Mouse (Mus musculus) right cerebral cortex, adult 18-20 months (tissue): ENCODE results near the gene Gpkow.
"Not testable (repeated sequence)": the region's sequence is repeated elsewhere in the genome, so short reads cannot be mapped to it uniquely, and the experiment has no call there.

Source experiments
- DNase-seq: peaks from one replicate; pipeline ENCODE4 v3.0.0; 2022; ENCODE audit warnings: mixed read lengths

Gpkow gene

GRCm38 (mm10) chrX:7690486-7690885, 6.4 kb upstream of the Gpkow start:
- no peak for DNase-seq

DNA sequence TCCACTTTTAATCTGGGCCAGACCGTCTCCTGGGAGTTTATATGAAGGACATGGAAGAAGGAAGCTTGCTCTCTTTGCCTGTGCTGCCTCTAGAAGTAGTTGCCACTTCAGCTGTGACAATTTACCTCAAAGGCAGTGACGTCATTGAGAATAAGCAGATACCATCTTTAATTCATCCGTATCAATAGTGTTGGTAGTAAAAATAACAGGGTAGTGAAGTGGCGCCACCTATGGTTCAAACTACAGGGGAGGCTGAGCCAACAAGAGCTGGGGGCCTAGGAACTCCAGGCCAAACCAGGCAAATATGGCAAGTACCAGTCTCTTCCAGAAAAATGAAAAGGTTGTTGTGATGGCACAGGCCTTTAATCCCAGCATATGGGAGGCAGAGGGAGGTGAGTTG, 4.1 kb upstream of the Gpkow start:
- DNase-seq, result no peak

- no peak for DNase-seq
These were observed 411 bp upstream of the Gpkow start for GRCm38 (mm10) chrX:7696520-7696919.

DNA sequence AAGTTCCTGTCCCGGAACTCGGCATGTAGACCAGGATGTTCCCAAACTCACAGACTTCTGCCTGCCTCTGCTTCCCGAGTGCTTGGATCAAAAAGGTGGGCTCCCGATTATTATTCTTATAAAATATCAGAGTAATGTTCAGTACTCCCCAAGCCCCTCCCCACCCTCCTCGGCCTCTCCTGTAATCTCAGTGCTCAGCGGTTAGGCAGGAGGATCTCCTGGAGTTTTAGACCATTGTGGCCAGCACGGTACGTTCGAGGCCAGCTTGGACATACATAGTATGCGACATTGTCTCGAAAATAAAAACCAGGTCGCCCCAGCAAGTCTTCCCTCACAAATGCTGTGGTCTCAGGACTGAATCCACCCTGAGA, 16.8 kb downstream of the Gpkow start:
- DNase-seq, result not testable (repeated sequence)

DNA sequence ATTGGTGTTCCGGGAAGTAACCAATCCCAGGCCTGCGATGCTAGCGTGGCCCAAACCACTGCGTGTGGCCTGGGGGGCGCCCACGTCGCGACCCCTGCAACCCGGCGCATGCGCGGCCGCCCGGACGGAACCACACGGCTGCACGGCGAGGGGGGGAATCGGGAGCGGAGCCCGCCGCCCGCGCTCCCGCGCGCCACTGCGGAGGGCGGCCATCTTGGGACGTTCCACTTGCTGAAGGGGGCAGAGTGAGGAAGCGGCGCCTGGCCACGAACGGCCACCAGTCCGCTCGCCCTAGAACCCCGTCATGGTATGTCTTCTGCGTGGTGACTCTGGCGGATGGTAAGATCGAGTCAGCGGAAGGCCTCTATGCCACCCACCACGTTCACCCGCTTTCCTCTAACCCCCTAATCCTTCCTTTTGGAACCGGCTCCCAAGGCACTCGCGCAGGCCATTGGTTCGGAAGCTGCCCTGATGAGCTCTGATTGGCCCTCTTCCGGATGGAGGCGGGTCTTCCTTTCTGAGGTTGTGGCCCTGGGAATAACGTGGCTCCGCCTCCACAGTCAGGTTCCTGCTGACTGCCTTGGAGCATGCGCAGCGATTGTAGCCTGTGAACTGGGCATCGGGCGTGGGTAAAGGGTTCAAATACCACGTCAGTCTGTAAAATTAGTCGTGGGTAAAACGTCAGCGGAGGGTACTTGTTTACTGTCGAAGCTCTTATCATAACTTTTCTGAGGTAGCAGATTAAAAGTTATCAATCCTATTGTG, 17.4 kb downstream of the Gpkow start, which contains the start of gene Wdr45:
Gene Wdr45 (plus strand): TSS at position 199 of the 765 bp plus-strand sequence.
- peak; percentile 95 for DNase-seq

DNA sequence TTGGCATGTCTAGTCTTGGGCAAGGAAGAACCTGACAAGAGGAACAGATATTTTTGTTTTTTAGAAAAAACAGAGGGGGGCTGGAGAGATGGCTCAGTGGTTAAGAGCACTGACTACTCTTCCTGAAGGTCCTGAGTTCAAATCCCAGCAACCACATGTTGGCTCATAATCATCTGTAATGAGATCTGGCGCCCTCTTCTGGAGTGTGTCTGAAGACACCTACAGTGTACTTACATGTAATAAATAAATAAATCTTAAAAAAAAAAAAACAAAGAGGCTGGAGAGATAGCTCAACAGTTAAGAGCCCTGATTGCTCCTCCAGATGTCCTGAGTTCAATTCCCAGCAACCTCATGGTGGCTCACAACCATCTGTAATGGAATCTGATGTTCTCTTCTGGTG, 19.1 kb downstream of the Gpkow start:
- not testable (repeated sequence) for DNase-seq

DNA sequence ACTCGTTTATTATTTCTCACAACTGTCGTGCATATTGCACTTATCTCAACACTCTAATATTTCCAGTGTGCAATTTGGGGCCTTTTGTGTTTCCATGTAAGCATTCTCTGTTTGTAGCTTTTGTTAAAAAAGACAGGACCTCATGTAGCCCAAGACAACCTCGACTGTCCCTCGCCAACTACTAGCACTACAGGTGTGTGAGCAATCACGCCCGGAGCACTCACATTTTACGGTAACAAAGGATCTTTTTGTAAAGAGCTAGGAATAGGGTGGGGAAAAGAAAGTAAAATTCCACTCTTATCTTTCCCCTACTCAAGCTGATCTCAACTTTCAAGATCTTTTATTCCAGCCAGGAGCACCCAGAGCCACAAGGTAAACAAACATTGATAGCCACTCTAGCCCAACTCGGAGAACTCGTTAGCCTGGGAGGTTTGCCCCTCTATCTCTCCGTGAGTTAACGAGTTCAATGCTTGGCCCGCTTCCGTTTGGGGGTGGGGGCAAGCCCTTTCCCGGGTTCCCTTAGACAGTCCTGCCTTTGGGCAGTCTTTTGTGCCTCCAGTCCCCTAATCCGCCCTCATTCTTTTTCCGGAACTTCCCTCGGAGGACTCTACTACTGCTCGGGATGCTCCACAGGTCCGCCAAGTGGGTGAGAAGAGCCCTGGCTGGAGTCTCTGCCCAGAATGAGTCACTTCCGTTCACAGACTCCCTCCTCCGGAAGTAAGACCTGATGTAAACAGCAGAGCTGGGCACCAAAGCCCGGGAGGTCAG, 24.8 kb downstream of the Gpkow start, which contains the start of gene Gm45208:
Gene Gm45208 (plus strand): TSS at position 732 of the 768 bp plus-strand sequence.
- DNase-seq, result peak; percentile 70

DNA sequence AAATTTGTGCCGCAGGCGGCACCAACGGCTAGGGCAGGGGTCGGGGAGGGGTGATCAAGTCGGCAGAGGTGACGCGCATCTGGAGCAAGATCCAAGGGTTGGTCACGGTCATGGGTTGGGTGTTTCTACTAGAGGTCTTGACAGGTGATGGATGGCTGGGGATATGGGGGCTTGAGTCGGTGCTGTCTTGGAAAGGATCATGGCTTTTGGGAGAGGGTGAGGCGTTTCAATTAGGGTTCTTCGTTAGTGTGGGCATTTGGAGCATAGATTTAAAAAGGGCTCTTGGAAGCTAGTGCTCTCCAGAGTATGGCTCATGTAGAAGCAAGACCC, 25.3 kb downstream of the Gpkow start:
- no peak for DNase-seq

DNA sequence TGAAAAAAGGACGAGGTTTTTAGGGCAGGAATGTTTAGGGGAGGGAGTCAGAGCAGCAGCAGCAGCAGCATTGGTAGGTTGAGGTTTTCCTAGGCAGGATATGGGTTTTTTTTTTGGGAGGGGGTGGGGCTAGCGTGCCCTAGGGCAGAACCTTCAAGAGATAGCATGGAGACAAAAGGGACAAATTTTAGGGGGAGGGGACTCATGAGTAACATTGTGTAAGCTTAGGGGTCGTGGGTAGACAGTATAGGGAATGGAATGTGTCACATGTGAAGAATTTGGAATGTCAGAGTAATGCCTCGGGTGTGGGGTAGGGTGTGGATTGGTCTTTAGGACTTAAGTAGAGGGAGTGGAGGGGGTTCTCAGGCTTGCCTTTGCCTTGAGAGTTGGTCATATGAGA, 25.8 kb downstream of the Gpkow start:
- DNase-seq, result no peak

- DNase-seq, result no peak
These were observed 27.2 kb downstream of the Gpkow start for GRCm38 (mm10) chrX:7724135-7724534.

- DNase-seq, result no peak
These were observed 28.9 kb downstream of the Gpkow start for GRCm38 (mm10) chrX:7725841-7726240.

DNA sequence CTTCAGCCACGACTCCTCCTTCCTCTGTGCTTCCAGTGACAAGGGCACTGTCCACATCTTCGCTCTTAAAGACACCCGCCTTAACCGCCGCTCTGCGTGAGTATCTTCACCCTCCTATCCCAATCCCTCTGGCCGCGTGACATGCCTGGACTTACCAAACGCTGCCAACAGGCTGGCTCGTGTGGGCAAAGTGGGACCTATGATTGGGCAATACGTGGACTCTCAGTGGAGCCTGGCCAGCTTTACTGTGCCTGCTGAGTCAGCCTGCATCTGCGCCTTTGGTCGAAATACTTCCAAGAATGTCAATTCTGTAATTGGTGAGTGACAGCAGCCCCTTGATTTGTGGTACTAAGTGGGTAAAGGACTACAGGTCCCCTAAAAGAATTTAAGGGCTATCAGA, 30.2 kb downstream of the Gpkow start:
- DNase-seq, result no peak

DNA sequence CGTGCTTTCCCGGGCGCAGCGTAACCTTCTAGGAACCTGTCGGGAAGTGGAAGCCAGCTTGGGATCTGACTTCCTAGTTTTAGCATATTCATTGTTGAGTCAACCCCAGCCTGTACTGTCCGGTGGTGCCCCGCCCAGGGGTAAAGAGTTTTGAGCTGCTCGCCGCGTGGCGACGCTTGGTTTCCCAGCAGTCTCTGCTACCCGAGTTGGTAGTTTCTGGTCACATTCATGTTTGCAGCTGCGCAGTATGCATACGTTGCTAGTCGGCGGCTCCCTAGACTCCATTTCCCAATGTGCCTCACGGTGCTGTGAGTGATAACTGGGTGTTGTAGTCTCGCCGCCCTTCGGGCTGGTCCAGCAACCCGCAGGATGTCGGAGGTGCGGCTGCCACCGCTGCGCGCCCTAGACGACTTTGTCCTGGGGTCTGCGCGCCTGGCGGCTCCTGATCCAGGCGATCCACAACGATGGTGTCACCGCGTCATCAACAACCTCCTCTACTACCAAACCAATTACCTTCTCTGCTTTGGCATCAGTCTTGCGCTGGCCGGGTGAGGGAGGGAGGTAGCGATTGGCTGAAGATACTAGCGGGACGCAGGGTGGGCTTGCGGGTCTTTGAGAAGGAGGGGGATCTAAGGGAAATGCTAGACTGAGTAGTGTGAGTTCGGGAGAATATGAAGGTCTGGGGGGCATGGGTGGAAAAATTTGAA, 31.4 kb downstream of the Gpkow start, which contains the start of gene Praf2:
Gene Praf2 (plus strand): TSS at position 225 of the 707 bp plus-strand sequence.
- DNase-seq, result peak; percentile 88

- DNase-seq, result no peak
These were observed 32.0 kb downstream of the Gpkow start for GRCm38 (mm10) chrX:7728922-7729265.

- peak; percentile 52 for DNase-seq
These were observed 36.7 kb downstream of the Gpkow start for GRCm38 (mm10) chrX:7733571-7734156.

DNA sequence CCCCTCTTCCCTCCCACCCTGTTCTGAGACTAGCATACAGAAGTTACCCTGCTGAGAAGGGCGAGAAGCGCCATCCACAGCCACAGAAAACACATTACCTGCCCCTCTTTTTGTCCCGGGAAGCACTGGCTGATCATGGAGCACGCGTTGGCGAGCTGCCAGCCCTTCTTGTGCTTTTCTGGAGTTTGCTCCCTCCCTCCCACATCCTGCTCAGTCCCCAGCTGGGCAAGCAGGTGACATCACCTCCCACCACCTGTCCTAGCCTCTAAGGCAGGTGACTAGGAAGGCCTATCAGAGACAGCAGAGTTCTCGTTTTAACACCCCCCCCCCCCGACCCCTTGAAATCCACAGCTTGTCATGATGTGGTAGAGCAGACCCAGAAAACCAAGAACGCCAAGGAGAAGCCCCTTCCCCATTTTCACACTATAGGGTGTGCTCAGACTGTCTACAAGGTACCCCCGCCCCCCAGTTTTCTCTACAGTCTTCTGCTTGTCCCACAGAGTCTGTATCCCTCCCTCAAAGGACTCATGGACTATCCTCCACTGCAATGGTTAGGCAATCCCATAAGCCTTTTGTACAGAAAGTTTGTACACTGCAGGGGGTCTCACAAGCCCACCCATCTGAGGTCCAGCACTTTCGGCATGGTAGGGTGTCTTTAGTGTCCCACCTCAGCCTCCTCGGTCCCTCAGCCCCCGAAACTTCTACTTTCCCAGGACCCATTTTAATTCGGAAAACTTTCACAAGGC, 42.6 kb downstream of the Gpkow start:
- DNase-seq, result peak; percentile 12

DNA sequence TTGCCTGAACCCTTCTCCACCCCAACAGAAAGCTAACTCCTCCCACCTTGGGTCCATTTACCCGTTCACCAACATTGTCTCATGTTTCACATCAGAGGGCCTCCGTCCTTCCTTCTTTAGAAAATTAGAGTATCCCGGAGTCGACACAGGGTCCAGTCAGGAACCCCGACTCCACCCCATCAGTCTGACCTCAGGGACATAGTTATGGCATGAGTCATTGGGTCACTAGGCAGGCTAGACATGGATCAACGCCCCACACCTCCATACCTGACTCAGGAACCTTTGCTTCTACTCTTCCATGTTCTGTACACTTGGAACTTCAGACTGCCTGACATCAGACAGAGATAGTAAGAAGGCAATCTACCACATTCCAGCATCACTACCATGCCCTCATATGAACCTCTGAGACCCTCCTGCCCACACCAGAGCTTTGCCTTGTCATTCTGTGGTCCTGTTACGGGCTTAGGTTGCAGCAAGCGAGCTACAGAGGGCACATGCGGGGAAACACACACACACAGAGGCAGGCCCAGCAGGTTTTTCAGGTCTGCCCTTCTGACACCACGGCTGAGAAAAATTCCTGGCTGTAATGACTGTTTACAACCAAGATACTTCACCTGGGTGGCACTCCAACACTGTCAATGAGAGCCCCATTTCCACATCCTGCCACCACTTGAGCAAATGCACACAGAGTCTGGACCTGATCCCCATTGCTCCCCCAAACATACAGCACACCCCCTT, 43.3 kb downstream of the Gpkow start:
- no peak for DNase-seq

- no peak for DNase-seq
These were observed 44.2 kb downstream of the Gpkow start for GRCm38 (mm10) chrX:7741103-7741502.

GRCm38 (mm10) chrX:7743470-7743869, 46.5 kb downstream of the Gpkow start:
- DNase-seq, result no peak

GRCm38 (mm10) chrX:7744940-7745339, 48.0 kb downstream of the Gpkow start:
- DNase-seq, result no peak

DNA sequence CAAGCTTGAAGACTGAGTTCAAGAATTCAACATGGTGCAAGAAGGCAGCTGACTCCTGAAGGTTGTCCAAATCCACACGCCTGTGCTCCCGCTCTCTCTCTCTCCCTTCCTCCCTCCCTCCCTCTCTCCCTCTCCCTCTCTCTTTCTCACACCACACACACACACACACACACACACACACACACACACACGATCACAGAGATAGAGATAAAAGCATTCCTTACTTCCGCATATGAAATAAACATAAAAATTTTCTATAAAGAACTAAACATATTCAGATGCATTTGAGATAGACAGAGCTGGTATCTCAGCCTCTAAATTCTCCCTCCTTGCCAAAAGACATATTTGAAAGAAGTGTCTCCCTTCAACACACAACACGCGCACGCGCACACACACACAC, 48.5 kb downstream of the Gpkow start:
- DNase-seq, result no peak
